Mouse (Mus musculus): ENCODE measurements around the gene BC048507. TPM values are rescaled to one million over a fixed set of nuclear protein-coding genes. Genes with fewer than 3 reads are reported as not detected.
"Not testable (repeated sequence)": the region's sequence is repeated elsewhere in the genome, so short reads cannot be mapped to it uniquely, and the experiment has no call there.

BC048507 gene
- polyA plus RNA-seq, 1 experiment from 2014 or later, result not detected

DNA sequence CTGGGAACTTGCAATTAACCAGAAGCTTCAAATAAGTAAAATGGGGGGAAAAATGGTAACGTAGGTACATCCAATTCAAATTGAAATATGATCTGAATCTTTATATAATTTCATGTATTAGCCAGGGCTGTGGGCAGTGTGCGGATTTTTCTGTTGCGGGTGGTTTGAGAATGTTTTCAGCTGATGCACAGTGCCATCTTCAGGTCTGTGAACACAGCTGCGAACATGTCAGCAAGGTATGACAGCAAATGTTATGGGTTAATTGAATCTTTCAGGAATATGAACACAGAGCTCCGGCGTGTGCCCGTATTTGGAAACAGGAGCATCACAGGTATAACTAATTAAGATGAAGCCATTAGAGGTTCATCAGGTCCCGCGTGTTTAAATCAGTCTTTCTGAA, 618 bp upstream of the BC048507 start:
- Histone ChIP-seq H3K36me3 (replicated peaks) (no peaks in the 10 kb centered on the region), H3K9me3 (peaks cover 5% of the 10 kb centered on the region; the same call in 1 of the 2 replicates), H3K27me3 (ENCODE audit: poor library complexity, severe bottlenecking) (0 out of 2 replicates have a peak, but pooled peaks cover 2% of the 10 kb centered on the region), H3K4me3 (no peak overlapping the region), H3K27ac (no peak overlapping the region), H3K4me1 (peaks cover 15% of the 10 kb centered on the region; the same call in 1 of the 2 replicates)
- WGBS, result 88% methylated on average over 9 of the region's 9 CpGs
- no peak for DNase-seq (ENCODE audit: extremely low spot score, low spot score)

DNA sequence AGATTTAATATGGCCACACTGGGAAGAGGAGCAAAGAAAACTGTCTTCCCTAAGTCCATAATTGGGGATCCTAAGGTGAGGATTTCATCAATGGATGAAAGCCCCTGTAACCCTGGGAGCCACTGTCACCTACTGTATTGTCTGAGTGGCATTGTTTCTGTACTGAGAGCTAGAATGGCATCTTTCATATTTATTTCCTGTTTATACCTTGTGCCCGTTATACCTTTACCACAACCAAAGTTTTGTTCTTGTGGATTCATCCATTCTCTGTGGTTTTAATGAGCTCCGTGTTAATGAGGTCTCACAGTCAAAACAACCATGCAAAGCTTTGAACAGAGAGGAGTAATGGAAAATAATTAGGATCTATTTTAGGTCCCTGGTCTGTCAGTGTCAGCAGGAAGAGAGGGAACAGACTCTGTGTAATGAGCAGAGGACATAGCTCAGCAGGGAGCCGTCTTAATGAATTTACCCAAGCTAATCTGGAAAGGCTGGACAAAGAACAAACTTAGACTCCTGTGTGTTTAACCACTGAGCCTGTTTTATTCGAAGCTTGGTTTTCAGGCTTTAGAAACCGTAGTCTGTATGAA, 1.7 kb downstream of the BC048507 start:
- no peak overlapping the region for H3K4me3 ChIP-seq
- peaks cover 5% of the 10 kb centered on the region; the same call in 1 of the 2 replicates for H3K9me3 ChIP-seq
- H3K36me3 ChIP-seq (replicated peaks), result no peaks in the 10 kb centered on the region
- peaks cover 15% of the 10 kb centered on the region; the same call in 1 of the 2 replicates for H3K4me1 ChIP-seq
- 28% methylated on average over 5 of the region's 5 CpGs for WGBS
- peak; percentile 54 for DNase-seq (ENCODE audit: extremely low spot score, low spot score)
- H3K27ac ChIP-seq, result no peak overlapping the region
- H3K27me3 ChIP-seq (ENCODE audit: poor library complexity, severe bottlenecking), result 0 out of 2 replicates have a peak, but pooled peaks cover 7% of the 10 kb centered on the region

DNA sequence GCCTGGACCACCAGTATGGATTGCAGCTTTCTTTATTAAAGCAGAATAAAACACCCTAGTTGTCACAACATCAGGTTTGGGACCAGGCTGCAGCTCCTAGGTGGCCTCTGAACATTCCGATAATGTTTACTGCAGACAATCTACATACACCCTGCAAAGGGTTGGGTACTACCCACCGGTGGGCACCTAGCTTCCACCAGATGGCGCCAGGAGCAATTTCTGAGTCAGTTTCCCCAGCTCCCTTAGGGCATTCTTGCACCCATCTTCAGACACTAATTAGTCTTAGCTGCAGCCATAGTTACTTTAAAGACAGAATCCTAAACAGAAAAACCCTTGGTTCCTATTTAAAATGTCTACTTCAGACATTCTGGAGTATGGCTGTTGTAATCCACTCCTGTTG, 4.8 kb downstream of the BC048507 start:
- H3K9me3 ChIP-seq, result peaks cover 9% of the 10 kb centered on the region; the same call in 1 of the 2 replicates
- peaks cover 15% of the 10 kb centered on the region; the same call in 1 of the 2 replicates for H3K4me1 ChIP-seq
- H3K36me3 ChIP-seq (replicated peaks), result no peaks in the 10 kb centered on the region
- no peak overlapping the region for H3K27ac ChIP-seq
- no peak overlapping the region for H3K4me3 ChIP-seq
- H3K27me3 ChIP-seq (ENCODE audit: poor library complexity, severe bottlenecking), result 0 out of 2 replicates have a peak, but pooled peaks cover 7% of the 10 kb centered on the region
- no peak for DNase-seq (ENCODE audit: extremely low spot score, low spot score)
- WGBS, result 26% methylated on average over 3 of the region's 3 CpGs

DNA sequence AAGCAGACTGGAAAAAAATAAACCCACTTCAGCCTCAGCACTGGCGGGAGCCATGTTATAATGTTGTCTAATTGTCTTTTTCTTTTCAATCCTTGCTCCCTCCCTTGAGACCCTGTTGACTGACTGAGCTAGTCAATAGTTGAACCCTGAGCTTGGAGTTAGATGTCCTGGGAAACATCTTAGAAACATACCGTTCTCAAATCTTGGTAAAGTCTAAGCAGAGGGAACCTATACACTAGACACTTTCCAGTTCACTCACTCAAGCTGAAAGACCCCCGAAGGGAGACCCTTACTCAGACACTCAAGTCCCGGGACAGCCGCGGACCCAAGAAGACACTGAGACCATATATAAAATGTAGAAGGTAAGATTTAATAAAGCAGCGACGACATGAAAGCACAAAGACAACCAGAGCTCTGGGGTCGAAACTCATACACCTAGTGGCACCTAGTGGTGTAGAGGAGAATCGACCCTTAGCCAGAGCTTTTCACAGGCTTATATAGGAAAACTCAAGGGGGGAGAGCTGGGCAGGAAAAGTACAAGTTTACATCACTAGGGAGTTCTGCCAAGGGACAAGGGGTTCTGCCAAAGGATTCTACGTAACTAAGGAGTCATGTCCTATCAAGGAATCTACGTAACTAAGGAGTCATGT, 13.0 kb downstream of the BC048507 start:
- DNase-seq (ENCODE audit: extremely low spot score, low spot score); H3K4me3 ChIP-seq; H3K27me3 ChIP-seq (ENCODE audit: poor library complexity, severe bottlenecking); H3K36me3 ChIP-seq (replicated peaks); H3K27ac ChIP-seq; H3K4me1 ChIP-seq; H3K9me3 ChIP-seq: not testable (repeated sequence)
- 40% methylated on average over 8 of the region's 12 CpGs for WGBS

DNA sequence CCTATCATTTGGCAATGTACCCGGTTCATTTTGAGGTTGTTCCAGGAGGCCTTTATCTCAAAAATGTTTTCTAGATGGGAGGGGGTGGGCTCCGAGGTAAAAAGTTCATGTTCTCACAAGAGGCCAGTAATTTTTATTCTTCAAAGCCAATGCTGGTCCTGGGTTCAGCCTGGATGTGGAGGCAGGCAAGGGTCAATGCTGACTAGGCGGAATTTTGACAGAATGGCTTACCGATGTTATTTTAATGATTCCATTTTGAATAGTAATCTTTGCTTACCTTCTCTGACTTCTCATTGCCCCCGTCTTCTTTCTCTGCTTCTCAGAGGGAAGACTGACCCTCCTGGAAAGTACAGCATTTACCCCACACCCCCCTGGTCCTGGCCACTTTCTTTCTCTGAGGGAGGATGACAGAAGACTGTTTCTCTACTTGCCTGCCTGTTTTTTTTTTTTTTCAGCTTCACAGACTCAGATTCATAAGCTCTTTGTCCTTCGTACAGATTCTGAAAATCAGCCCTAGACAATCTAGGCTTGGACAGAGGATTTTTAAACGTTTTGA, 13.7 kb downstream of the BC048507 start:
- no peak overlapping the region for H3K4me3 ChIP-seq
- no peaks in the 10 kb centered on the region for H3K4me1 ChIP-seq
- WGBS, result 74% methylated on average over 6 of the region's 7 CpGs
- H3K27ac ChIP-seq, result no peak overlapping the region
- no peak for DNase-seq (ENCODE audit: extremely low spot score, low spot score)
- no peaks in the 10 kb centered on the region for H3K27me3 ChIP-seq (ENCODE audit: poor library complexity, severe bottlenecking)
- H3K36me3 ChIP-seq (replicated peaks), result no peaks in the 10 kb centered on the region
- no peaks in the 10 kb centered on the region for H3K9me3 ChIP-seq

DNA sequence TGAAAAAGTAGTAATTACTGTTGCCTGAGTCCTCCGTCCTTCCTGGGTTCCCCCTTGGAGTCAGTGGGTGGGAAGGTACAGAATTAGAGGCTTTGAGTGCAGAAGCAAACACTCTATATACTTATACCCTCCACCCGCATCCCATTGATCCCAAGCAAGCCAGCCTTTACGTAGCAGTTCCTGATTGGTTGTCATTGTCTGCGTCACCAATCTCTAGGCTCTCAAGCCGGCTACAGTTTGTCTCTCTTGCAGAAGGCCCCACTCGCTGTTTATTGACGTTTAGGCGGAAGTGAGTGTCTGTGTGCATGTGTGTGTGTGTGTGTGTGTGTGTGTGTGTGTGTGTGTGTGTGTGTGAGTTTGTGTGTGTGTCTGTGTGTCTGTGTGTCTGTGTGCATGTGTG, 20.8 kb downstream of the BC048507 start:
- H3K27me3 ChIP-seq (ENCODE audit: poor library complexity, severe bottlenecking), result no peaks in the 10 kb centered on the region
- no peak overlapping the region for H3K27ac ChIP-seq
- no peaks in the 10 kb centered on the region for H3K4me1 ChIP-seq
- H3K4me3 ChIP-seq, result no peak overlapping the region
- H3K36me3 ChIP-seq (replicated peaks), result no peaks in the 10 kb centered on the region
- H3K9me3 ChIP-seq, result peaks cover 12% of the 10 kb centered on the region; the same call in 1 of the 2 replicates
- no peak for DNase-seq (ENCODE audit: extremely low spot score, low spot score)
- WGBS, result 90% methylated on average over 8 of the region's 8 CpGs

DNA sequence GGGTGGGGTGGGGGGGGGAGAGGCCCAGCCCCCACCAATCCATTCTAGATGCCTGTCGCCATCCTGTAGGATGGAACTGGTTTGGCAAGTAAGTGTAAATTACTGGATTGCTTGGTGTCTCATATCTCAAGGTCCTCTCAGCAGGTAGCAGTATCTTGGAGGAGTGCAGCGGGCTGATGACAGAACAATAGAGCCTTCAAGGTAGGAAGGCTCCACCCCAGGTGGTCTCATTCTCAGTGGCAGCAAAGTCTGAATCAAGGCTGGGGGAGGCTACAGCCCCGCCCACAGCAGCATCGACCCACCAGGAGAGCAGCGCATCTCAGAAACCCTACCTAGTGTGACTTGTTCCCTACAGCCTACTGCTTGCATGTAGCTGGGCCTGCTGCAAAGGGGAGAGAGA, 46.6 kb downstream of the BC048507 start:
- Histone ChIP-seq H3K4me3 (no peak overlapping the region), H3K9me3 (peaks cover 60% of the 10 kb centered on the region), H3K36me3 (replicated peaks) (no peaks in the 10 kb centered on the region), H3K4me1 (no peaks in the 10 kb centered on the region), H3K27me3 (ENCODE audit: poor library complexity, severe bottlenecking) (no peaks in the 10 kb centered on the region), H3K27ac (no peak overlapping the region)
- DNase-seq (ENCODE audit: extremely low spot score, low spot score), result no peak
- 39% methylated on average over 5 of the region's 5 CpGs for WGBS

Other genes with a start within 250 kb of the BC048507 start
- gene Gm49345, start 225.6 kb upstream of the BC048507 start, polyA plus RNA-seq (2016; fragmentation: Nextera tagmentation; extraction: Ambion mirVana), result not detected in 2 replicates
- gene Zfp729a, start 225.5 kb upstream of the BC048507 start, polyA plus RNA-seq (2016; fragmentation: Nextera tagmentation; extraction: Ambion mirVana), result 2.8 and 3.0 TPM in 2 replicates
- gene Zfp738, start 176.3 kb upstream of the BC048507 start, polyA plus RNA-seq (2016; fragmentation: Nextera tagmentation; extraction: Ambion mirVana), result 9.5 and 10.1 TPM in 2 replicates
- 6.9 and 8.3 TPM in 2 replicates for gene Zfp65, start 134.2 kb upstream of the BC048507 start, polyA plus RNA-seq (2016; fragmentation: Nextera tagmentation; extraction: Ambion mirVana)
- 5.0 and 5.4 TPM in 2 replicates for gene Zfp85, start 108.1 kb upstream of the BC048507 start, polyA plus RNA-seq (2016; fragmentation: Nextera tagmentation; extraction: Ambion mirVana)
- gene Zfp493, start 83.6 kb upstream of the BC048507 start, polyA plus RNA-seq (2016; fragmentation: Nextera tagmentation; extraction: Ambion mirVana), result 4.3 and 4.6 TPM in 2 replicates
- 6.0 and 7.8 TPM in 2 replicates for gene Zfp273, start 49.6 kb upstream of the BC048507 start, polyA plus RNA-seq (2016; fragmentation: Nextera tagmentation; extraction: Ambion mirVana)
- gene Gm10037, start 32.2 kb upstream of the BC048507 start, polyA plus RNA-seq (2016; fragmentation: Nextera tagmentation; extraction: Ambion mirVana), result 2.5 and 2.7 TPM in 2 replicates

All from forebrain, embryonic 10.5 days (tissue).